In the genomic region with DNA sequence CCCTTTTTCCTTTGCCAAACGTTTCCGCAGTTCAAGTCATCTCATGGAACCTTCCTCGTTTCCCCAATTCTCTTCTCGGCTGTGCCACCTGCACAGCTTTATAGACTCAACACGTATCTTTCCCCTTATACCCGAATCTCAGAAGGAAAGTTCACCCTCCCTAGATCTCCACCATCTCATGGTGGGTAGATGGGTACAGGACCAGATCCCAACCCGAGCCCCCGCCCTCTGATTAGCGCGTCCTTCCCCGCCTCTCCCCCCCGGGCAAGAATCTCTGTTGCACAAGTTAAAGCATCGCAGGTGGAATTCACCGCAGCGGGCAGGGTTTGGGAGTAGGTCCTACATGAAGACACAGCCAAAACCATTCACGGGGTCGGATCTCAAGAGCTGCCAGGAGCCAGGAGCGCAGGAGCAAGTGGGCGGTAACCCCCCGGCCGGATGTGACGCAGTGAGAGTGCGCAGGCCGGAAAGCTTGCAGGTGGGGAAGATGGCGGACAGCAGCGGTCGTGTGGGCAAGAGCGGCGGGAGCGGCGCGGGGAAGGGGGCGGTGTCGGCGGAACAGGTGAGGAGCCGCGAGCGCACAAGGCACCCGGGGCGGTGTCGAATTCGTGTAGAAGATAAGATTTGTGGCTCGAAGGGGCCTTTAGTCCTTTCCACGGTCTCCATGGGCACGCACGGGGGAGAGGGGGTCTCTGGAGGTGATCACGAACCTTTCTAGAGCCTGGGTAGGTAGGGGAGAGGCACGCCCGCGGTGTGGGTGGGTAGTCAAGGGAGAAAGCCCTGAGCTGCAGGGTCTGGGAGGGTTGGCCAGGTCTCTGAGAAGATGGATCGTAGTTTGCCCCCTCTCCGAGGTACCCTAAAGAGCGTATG, we compare ENCODE assay signal across 8 mouse cellular contexts. TPM values are rescaled to one million over a fixed set of nuclear protein-coding genes. Genes with fewer than 3 reads are reported as not detected.
DNase-seq lines count a peak whose midpoint lies in the region; ATAC-seq and TF ChIP-seq lines count a peak whose summit lies in the region.

A gene (minus strand): TSS at position 422 of the 870 bp plus-strand sequence.
A gene (plus strand): TSS at position 446 of the 870 bp plus-strand sequence.

- peaks cover 6% of the 10 kb centered on the region; the same call in 1 of the 2 replicates for H3K9me3 ChIP-seq in kidney, embryonic 14.5 days (ENCODE audit: control insufficient read depth, low read length)
- peaks cover 5% of the 10 kb centered on the region; the same call in 1 of the 2 replicates for H3K9me3 ChIP-seq in limb, embryonic 15.5 days
- H3K9me3 ChIP-seq in midbrain, postnatal 0 days (ENCODE audit: low read length): peaks cover 7% of the 10 kb centered on the region; the same call in 1 of the 2 replicates

- peaks cover 23% of the 10 kb centered on the region for H3K36me3 ChIP-seq in C2C12 (ENCODE audit: control insufficient read depth, insufficient read depth)
- H3K36me3 ChIP-seq in kidney, embryonic 14.5 days (ENCODE audit: control insufficient read depth, insufficient read depth, low read length): peaks cover 27% of the 10 kb centered on the region
- peaks cover 35% of the 10 kb centered on the region for H3K36me3 ChIP-seq in limb, embryonic 15.5 days
- peaks cover 24% of the 10 kb centered on the region for H3K36me3 ChIP-seq in midbrain, postnatal 0 days (ENCODE audit: insufficient read depth, low read length)

- peak within 1 kb of the TSS; percentile 84 for H3K9ac ChIP-seq in kidney, embryonic 14.5 days (ENCODE audit: low read depth, low read length)
- H3K9ac ChIP-seq in limb, embryonic 15.5 days: peak within 1 kb of the TSS; percentile 73
- H3K9ac ChIP-seq in midbrain, postnatal 0 days (replicated peaks; ENCODE audit: low read length, poor library complexity, severe bottlenecking): peak within 1 kb of the TSS; percentile 86

- H3K4me1 ChIP-seq in embryonic fibroblast, embryonic 13.5 days (ENCODE audit: control insufficient read depth, insufficient read depth, low read length): 0 out of 2 replicates have a peak, but pooled peaks cover 7% of the 10 kb centered on the region
- peaks cover 16% of the 10 kb centered on the region; the same call in 1 of the 2 replicates for H3K4me1 ChIP-seq in kidney, embryonic 14.5 days (ENCODE audit: control insufficient read depth, insufficient read depth, low read length)
- H3K4me1 ChIP-seq in limb, embryonic 15.5 days: peaks cover 25% of the 10 kb centered on the region
- no peaks in the 10 kb centered on the region for H3K4me1 ChIP-seq in midbrain, postnatal 0 days (ENCODE audit: insufficient read depth, low read length)

- H3K27ac ChIP-seq in embryonic fibroblast, embryonic 13.5 days (ENCODE audit: insufficient read depth, low read length): peak within 1 kb of the TSS; percentile 24; the same call in 1 of the 2 replicates
- peak within 1 kb of the TSS; percentile 49; the same call in 1 of the 2 replicates for H3K27ac ChIP-seq in kidney, embryonic 14.5 days (ENCODE audit: low read depth, low read length)
- peak within 1 kb of the TSS; percentile 87 for H3K27ac ChIP-seq in limb, embryonic 15.5 days
- peak within 1 kb of the TSS; percentile 79 for H3K27ac ChIP-seq in midbrain, postnatal 0 days (ENCODE audit: low read depth, low read length)

- peak within 1 kb of the TSS; percentile 61 for H3K4me2 ChIP-seq in kidney, embryonic 14.5 days (replicated peaks; ENCODE audit: low read depth, low read length)
- peak within 1 kb of the TSS; percentile 71 for H3K4me2 ChIP-seq in limb, embryonic 15.5 days
- H3K4me2 ChIP-seq in midbrain, postnatal 0 days (ENCODE audit: low read depth, low read length, poor library complexity, severe bottlenecking): peak within 1 kb of the TSS; percentile 83

- peak within 1 kb of the TSS; percentile 81 for H3ac ChIP-seq in C2C12 (ENCODE audit: control insufficient read depth, insufficient read length, low read depth)

- peak; percentile 97 for DNase-seq in brain, adult 2 months (ENCODE audit: low read depth, low spot score)
- peak; percentile 89 to 90 for DNase-seq in heart, adult 9 months (ENCODE audit: low spot score in 2 of 2)
- peak; percentile 94 for DNase-seq in midbrain, postnatal 0 days (ENCODE audit: low spot score)
- DNase-seq in spleen, postnatal 10 days (ENCODE audit: low spot score in 2 of 2): peak; percentile 77 to 94

- no peaks in the 10 kb centered on the region for H3K27me3 ChIP-seq in C2C12 (ENCODE audit: control insufficient read depth, insufficient read depth, insufficient read length)
- H3K27me3 ChIP-seq in kidney, embryonic 14.5 days (ENCODE audit: control insufficient read depth, insufficient read depth, low read length): no peaks in the 10 kb centered on the region
- no peaks in the 10 kb centered on the region for H3K27me3 ChIP-seq in limb, embryonic 15.5 days
- H3K27me3 ChIP-seq in midbrain, postnatal 0 days (ENCODE audit: insufficient read depth, low read length): no peaks in the 10 kb centered on the region

- no peak for TF ChIP-seq CTCF in C2C12 (IDR thresholded peaks at IDR 0.05; ENCODE audit: control insufficient read depth, insufficient read depth, insufficient read length)
- no peak for TF ChIP-seq CTCF in embryonic fibroblast, embryonic 13.5 days (IDR thresholded peaks at IDR 0.05; ENCODE audit: borderline replicate concordance, insufficient read depth, low read length)
- peak; percentile 11; the same call in 1 of the 2 replicates for TF ChIP-seq CTCF in midbrain, postnatal 0 days (IDR thresholded peaks at IDR 0.05)

- peak within 1 kb of the TSS; percentile 100 for H3K4me3 ChIP-seq in C2C12 (ENCODE audit: insufficient read depth, poor library complexity, severe bottlenecking)
- peak within 1 kb of the TSS; percentile 91 for H3K4me3 ChIP-seq in embryonic fibroblast, embryonic 13.5 days (ENCODE audit: insufficient read depth, low read length)
- peak within 1 kb of the TSS; percentile 91 for H3K4me3 ChIP-seq in kidney, embryonic 14.5 days (ENCODE audit: low read length)
- H3K4me3 ChIP-seq in limb, embryonic 15.5 days: peak within 1 kb of the TSS; percentile 89
- H3K4me3 ChIP-seq in midbrain, postnatal 0 days (ENCODE audit: low read depth, low read length): peak within 1 kb of the TSS; percentile 89

- peaks cover 63% of the 10 kb centered on the region for H3K79me2 ChIP-seq in C2C12 (ENCODE audit: control insufficient read depth, insufficient read depth)

- peak; percentile 91 for ATAC-seq in kidney, embryonic 14.5 days (ENCODE audit: low FRiP score, low TSS enrichment)
- peak; percentile 88 for ATAC-seq in limb, embryonic 15.5 days (ENCODE audit: insufficient number of reproducible peaks, low FRiP score, low TSS enrichment, low read depth)
- peak; percentile 93 for ATAC-seq in midbrain, postnatal 0 days (ENCODE audit: low FRiP score)

- TF ChIP-seq POLR2A in embryonic fibroblast, embryonic 13.5 days (IDR thresholded peaks at IDR 0.05; ENCODE audit: low read depth, low read length): peak; percentile 93

- peaks cover 47% of the 10 kb centered on the region for H3K79me3 ChIP-seq in C2C12 (ENCODE audit: low read depth)

- WGBS in kidney, embryonic 14.5 days: 1% methylated on average over 53 of the region's 53 CpGs
- WGBS in limb, embryonic 15.5 days: 1% methylated on average over 53 of the region's 53 CpGs
- 1% methylated on average over 48 of the region's 53 CpGs for WGBS in midbrain, postnatal 0 days

TF ChIP-seq in C2C12, 6 proteins besides CTCF, POLR2A, EP300 and RAD21:
- TF ChIP-seq CEBPB (IDR thresholded peaks at IDR 0.05; ENCODE audit: low read depth): no peak
- no peak for TF ChIP-seq MYOG (IDR thresholded peaks at IDR 0.05; ENCODE audit: control insufficient read depth, extremely low read depth, insufficient read length)
- no peak for TF ChIP-seq MAX (IDR thresholded peaks at IDR 0.05)
- TF ChIP-seq FOSL1 (IDR thresholded peaks at IDR 0.05; ENCODE audit: insufficient read depth, low read length, poor library complexity, severe bottlenecking): no peak
- TF ChIP-seq MYOD1 (IDR thresholded peaks at IDR 0.05; ENCODE audit: control insufficient read depth, insufficient read length, low read depth): no peak
- no peak for TF ChIP-seq USF1 (IDR thresholded peaks at IDR 0.05; ENCODE audit: low read depth)
TF ChIP-seq in C2C12: peak in this region for 0.

RNA-seq across cellular contexts. Expression of the first gene that starts in this region (rescaled TPM):
- polyA plus RNA-seq in C2C12 (2012; fragmentation: generic; extraction: Trizol): 19.5 TPM
- polyA plus RNA-seq in embryonic fibroblast, embryonic 13.5 days (2011; ENCODE audit: insufficient read length, low read depth, missing spikeins): 33.6 and 36.9 TPM in 2 replicates
- polyA plus RNA-seq in kidney, embryonic 14.5 days (2014; fragmentation: Nextera tagmentation; extraction: Ambion mirVana): 33.7 and 34.5 TPM in 2 replicates
- polyA plus RNA-seq in limb, embryonic 15.5 days (2015; fragmentation: Nextera tagmentation; extraction: Ambion mirVana): 38.8 and 38.9 TPM in 2 replicates
- total RNA-seq in midbrain, postnatal 0 days (2014; rRNA removed): 42.5 and 44.0 TPM in 2 replicates
- polyA plus RNA-seq in midbrain, postnatal 0 days (2015; fragmentation: Nextera tagmentation; extraction: Ambion mirVana): 45.2 and 46.6 TPM in 2 replicates

RNA-seq across cellular contexts. Expression of the second gene that starts in this region (rescaled TPM):
- 90.9 TPM for polyA plus RNA-seq in C2C12 (2012; fragmentation: generic; extraction: Trizol)
- polyA plus RNA-seq in embryonic fibroblast, embryonic 13.5 days (2011; ENCODE audit: insufficient read length, low read depth, missing spikeins): 97.0 and 103 TPM in 2 replicates
- 53.7 and 103 TPM in 2 replicates for polyA plus RNA-seq in kidney, embryonic 14.5 days (2014; fragmentation: Nextera tagmentation; extraction: Ambion mirVana)
- 93.0 and 95.1 TPM in 2 replicates for polyA plus RNA-seq in limb, embryonic 15.5 days (2015; fragmentation: Nextera tagmentation; extraction: Ambion mirVana)
- total RNA-seq in midbrain, postnatal 0 days (2014; rRNA removed): 17.3 and 18.4 TPM in 2 replicates
- polyA plus RNA-seq in midbrain, postnatal 0 days (2015; fragmentation: Nextera tagmentation; extraction: Ambion mirVana): 139 and 155 TPM in 2 replicates

Comparison
In these comparisons a context has a peak if more than half of its experiments do, and no peak if none do; other contexts are left out.
1. Peak in every context shown above with its lines: DNase-seq, ATAC-seq, H3K4me3 ChIP-seq and H3K27ac ChIP-seq.
2. H3K27ac ChIP-seq: peak in every context shown above with its lines; median percentile 87 in limb, embryonic 15.5 days; 79 in midbrain, postnatal 0 days; 49 in kidney, embryonic 14.5 days; 24 in embryonic fibroblast, embryonic 13.5 days.